Mouse (Mus musculus): ENCODE data around the gene Ttll10. TPM values are rescaled to one million over a fixed set of nuclear protein-coding genes. Genes with fewer than 3 reads are reported as not detected.

The Ttll10 gene
- total RNA-seq, 1 experiment from 2014 or later = not detected

DNA sequence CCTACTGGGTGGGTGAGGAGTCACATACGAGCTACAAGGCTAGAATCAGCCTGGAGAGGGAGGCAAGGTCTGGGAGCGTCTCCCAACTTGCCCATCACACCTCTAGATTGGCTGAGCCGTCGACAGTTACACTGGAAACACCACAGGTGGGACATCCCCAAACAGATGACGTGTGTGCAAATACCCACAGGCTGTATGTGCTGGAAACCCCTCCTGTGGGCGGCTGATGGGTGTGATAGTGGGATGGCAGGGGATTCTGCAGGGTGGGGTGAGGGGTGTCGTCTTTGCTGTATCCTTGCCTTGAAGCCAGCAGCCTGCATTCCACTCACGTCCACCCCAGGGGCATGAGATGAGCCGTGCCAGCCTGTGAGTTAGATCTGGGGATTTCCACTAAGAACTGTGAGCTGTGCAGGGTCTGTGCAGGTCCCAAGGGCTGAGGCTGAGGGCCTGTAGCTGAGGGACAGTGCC, 28.5 kb downstream of the Ttll10 start:
- no peak for ATAC-seq (replicated peaks; ENCODE audit: low read depth, poor library complexity, severe bottlenecking)

- no peak for ATAC-seq (replicated peaks; ENCODE audit: low read depth, poor library complexity, severe bottlenecking)
These were observed 30.6 kb downstream of the Ttll10 start for GRCm38 (mm10) chr4:156028580-156028979.

- peak; percentile 75 for ATAC-seq (replicated peaks; ENCODE audit: low read depth, poor library complexity, severe bottlenecking)
These were observed 33.2 kb downstream of the Ttll10 start, which contains the start of gene Tnfrsf18 for GRCm38 (mm10) chr4:156026013-156026412. Gene Tnfrsf18, plus strand, starts transcription at chr4:156026164.

DNA sequence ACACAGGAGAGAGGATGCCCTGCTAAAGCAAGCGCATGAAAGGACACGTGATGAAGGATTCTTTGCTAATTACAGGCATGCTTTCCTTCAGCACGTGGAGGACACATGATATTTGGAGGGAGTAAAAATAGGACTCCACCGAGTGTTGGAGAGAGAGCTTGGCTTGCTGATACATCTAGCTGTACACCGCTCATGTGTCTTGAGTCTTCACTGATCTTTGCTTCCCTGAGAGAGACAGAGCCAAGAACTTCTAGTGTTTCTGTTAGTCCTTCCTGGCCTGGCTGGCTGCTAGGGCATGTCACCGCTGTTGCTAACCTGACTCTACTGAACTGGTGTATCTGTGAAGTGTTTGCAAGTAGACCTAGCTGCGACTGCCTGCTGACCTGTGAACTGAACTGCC, 35.0 kb downstream of the Ttll10 start:
- ATAC-seq (replicated peaks; ENCODE audit: low read depth, poor library complexity, severe bottlenecking) = no peak

DNA sequence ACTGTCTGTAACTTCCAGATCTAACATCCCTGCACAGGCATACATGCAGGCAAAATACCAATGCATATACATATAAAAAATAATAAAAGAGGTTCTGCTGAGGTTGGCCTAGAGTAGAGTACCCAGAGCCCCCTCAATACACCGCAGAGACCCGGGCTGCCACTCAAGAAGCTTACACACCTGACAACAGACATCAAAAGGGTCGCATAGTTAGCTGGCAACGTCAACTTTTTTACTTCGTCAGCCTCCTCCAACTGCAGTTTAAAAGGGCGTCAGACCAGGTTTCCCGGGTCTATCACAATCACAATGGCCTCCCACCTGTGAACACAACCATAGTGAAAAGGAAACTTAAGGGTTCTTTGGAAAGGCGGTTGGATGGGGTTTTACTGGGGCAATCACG, 35.7 kb downstream of the Ttll10 start:
- ATAC-seq (replicated peaks; ENCODE audit: low read depth, poor library complexity, severe bottlenecking) = no peak

GRCm38 (mm10) chr4:156021942-156022419, 37.2 kb downstream of the Ttll10 start:
- ATAC-seq (replicated peaks; ENCODE audit: low read depth, poor library complexity, severe bottlenecking) = no peak

- ATAC-seq (replicated peaks; ENCODE audit: low read depth, poor library complexity, severe bottlenecking) = no peak
These were observed 37.8 kb downstream of the Ttll10 start for GRCm38 (mm10) chr4:156021381-156021780.

- ATAC-seq (replicated peaks; ENCODE audit: low read depth, poor library complexity, severe bottlenecking) = no peak
These were observed 39.4 kb downstream of the Ttll10 start for GRCm38 (mm10) chr4:156019771-156020170.

DNA sequence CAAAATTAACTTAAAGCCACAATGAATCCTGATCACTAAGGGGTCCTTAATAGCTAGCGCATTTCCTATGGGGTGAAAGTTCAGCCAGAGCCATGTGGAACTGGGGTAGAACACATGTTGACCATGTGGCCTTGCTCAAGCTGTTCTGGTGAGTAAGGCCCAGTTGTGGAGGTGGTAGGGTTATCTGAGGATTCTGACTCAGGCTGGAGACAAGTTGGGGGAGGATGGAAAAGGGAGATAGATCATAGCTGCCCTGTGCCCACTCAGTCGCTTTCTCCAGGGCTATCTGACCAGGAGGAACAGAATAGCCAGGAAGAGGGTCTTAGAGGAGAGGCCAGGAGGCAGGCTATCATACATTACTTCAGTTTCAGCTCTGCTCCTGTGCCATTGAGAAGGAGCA, 44.8 kb downstream of the Ttll10 start:
- no peak for ATAC-seq (replicated peaks; ENCODE audit: low read depth, poor library complexity, severe bottlenecking)

- ATAC-seq (replicated peaks; ENCODE audit: low read depth, poor library complexity, severe bottlenecking) = no peak
These were observed 45.6 kb downstream of the Ttll10 start, which contains the start of gene Tnfrsf4 for GRCm38 (mm10) chr4:156013637-156014036. Gene Tnfrsf4, plus strand, starts transcription at chr4:156013843.

- no peak for ATAC-seq (replicated peaks; ENCODE audit: low read depth, poor library complexity, severe bottlenecking)
These were observed 50.8 kb downstream of the Ttll10 start for GRCm38 (mm10) chr4:156008369-156008768.

GRCm38 (mm10) chr4:156004109-156004508, 55.1 kb downstream of the Ttll10 start:
- ATAC-seq (replicated peaks; ENCODE audit: low read depth, poor library complexity, severe bottlenecking) = no peak

- ATAC-seq (replicated peaks; ENCODE audit: low read depth, poor library complexity, severe bottlenecking) = no peak
These were observed 65.6 kb downstream of the Ttll10 start for GRCm38 (mm10) chr4:155993606-155994005.

DNA sequence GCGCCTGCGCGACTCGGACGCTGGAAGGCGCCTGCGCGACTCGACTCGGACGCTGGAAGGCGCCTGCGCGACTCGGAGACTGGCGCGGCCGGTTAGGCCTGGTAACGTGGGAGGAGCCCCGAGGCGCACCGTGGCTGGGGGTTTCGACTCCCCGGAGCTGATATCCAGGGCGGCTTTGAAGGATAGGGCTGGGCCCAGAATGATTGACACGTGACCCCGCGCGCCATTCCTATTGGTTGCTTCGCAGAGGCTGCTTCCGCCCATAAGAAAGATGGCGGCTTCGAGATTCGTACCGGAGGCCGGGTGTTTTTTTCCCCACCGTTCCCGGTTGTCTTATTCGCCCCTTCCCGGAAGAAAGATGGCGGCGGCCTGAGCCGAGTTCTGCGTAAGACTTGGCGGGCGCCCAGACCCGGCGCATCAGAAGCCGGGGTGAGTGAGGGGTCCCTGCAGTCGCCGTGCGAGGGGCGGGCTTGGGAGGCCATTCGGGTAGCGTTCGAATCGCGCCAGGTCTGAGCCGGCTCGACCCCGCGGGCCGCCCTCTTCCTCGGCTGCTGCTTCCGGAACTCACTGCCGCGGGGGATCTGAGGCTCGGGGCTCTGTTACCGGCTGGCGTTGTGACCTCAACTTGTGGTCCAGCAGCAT, 66.2 kb downstream of the Ttll10 start:
- ATAC-seq (replicated peaks; ENCODE audit: low read depth, poor library complexity, severe bottlenecking) = peak; percentile 70

- peak; percentile 67 for ATAC-seq (replicated peaks; ENCODE audit: low read depth, poor library complexity, severe bottlenecking)
These were observed 66.8 kb downstream of the Ttll10 start, which contains the start of the genes B3galt6 and Sdf4 for GRCm38 (mm10) chr4:155992241-155992905. Gene B3galt6, minus strand, starts transcription at chr4:155992649. Gene Sdf4, plus strand, starts transcription at chr4:155992872.

DNA sequence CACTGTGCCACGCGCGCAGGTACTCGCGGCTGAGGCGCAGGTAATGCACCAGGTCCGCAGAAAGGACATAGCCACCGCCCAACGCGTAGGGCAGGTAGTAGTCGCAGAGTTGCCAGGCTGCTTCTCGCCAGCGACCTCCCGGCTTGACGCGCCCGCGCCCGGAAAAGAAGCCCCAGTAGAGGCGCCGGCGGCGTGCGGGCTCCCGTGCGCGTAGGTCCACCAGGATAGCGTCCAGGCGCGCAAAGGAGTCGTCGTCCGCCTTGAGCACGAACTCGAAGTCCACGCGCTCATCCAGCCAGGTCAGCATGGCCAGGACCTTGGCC, 67.3 kb downstream of the Ttll10 start:
- ATAC-seq (replicated peaks; ENCODE audit: low read depth, poor library complexity, severe bottlenecking) = no peak

GRCm38 (mm10) chr4:155991211-155991907, 67.9 kb downstream of the Ttll10 start:
- ATAC-seq (replicated peaks; ENCODE audit: low read depth, poor library complexity, severe bottlenecking) = no peak
